Mouse (Mus musculus) liver, adult 2 months (tissue): ENCODE measurements around the gene Itgae.

Source experiments
- CTCF ChIP-seq: fragments of 200-500 bp; IDR thresholded peaks from 2 replicates; pipeline ENCODE4 v1.5.1; 2011; ENCODE audit warnings: low read depth, low read length, control low read depth
- POLR2A ChIP-seq: fragments of 200-500 bp; IDR thresholded peaks from 2 replicates; pipeline ENCODE4 v1.6.1; 2011; ENCODE audit warnings: low read length, control low read depth; ENCODE audit not compliant: insufficient read depth; ENCODE audit errors: extremely low read depth

DNA sequence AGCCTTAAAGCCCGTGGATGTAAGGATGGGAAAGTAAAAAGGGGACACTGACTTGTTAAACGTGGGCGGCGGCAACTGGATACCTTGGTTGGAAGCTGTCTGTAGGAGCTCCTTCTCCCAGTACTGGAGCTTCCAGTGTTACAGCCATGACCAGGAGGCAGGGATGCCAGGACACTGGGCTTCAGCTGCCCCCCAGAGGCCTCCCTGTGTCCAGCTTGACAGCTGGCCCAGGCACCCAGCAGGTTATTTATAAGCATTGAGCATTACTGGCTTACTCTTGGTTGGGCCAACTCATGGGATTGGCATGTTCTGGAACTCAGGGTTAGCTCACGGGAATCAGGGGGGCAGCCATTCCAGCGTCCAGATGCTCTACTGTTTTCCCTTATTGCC lies 70.4 kb downstream of the Itgae start:
- TF ChIP-seq CTCF = no peak
- TF ChIP-seq POLR2A = no peak
